Mouse (Mus musculus) cortical plate, adult 2 months (tissue): ENCODE data around the gene Spon1.

ENCODE experiments used
- CTCF ChIP-seq: fragments of 200-500 bp; IDR thresholded peaks from 2 replicates; pipeline ENCODE4 v1.5.1; 2011; ENCODE audit warnings: mild to moderate bottlenecking, control low read depth, low read length; ENCODE audit not compliant: insufficient read depth; ENCODE audit errors: extremely low read depth
- POLR2A ChIP-seq: fragments of 200-500 bp; IDR thresholded peaks from 2 replicates; pipeline ENCODE4 v1.6.1; 2011; ENCODE audit warnings: mild to moderate bottlenecking, low read length, control low read depth; ENCODE audit not compliant: insufficient read depth; ENCODE audit errors: extremely low read depth

DNA sequence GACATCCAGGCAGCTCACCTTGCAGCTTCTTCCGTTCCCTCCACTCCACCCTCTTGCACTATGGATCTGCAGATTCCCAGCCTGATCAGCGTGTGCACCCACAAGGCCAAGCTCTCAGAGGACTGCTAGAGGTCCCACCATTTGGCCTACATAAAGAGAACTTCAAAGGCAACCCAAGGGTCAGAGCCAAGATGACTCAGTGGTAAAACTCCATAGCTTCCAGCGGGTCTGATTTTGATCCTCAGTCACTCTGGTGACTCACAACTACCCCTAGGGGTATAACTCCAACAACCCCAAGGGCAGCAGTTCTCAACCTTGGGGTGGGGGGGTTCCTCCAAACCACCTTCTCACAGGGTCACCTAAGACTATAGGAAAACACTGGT is 304.7 kb downstream of the Spon1 start:
- TF ChIP-seq CTCF (no peak), POLR2A (no peak)
